Mouse (Mus musculus): Measurements from ENCODE around the gene Rab30. TPM values are rescaled to one million over a fixed set of nuclear protein-coding genes. Genes with fewer than 3 reads are reported as not detected.

The Rab30 gene
- polyA plus RNA-seq, 1 experiment from 2014 or later, result 20.9 TPM

DNA sequence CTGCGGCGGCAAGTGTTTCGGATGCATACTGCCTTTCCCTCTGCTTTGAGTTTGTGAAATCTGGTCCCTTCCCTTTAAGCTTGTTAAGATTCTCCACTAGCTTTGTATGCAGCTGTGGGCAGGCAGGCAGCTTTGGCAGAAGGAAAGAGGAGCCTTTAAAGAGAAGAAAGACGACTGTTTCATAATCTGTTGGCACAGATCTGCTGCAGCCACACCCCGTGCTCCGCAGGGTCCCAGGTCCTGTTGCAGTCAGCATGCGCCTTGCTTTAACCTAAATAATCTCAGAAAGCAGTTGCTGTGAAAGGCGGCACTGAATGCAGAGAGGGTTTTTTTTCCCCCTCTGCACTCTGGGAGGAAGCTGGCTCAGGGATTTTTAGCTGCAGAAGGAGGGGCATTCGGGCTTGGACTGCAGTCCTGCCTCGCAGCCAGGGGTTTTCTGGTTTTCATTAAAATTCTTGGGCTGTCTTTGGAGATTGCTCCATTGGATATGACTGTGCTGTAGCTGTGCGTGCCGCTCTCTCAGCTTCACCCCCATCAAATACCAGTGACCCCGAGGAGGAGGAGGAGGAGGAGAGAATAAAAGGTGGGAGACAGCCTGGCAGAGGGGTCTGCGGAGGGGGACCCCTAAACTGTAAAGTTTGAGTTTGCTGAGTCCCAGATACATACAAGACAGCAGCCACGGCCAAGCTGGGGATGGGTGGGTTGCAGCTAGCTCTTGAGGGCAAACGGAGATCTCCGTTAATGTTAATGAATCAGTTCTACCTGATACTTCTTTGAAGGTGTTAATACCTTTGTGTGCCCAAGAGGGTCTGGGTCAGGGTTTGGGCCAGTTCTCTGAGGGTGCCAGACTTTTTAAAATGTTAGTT lies 35.9 kb downstream of the Rab30 start:
- Histone ChIP-seq H3K27ac (ENCODE audit: low read length) (peak overlapping the region; percentile 76), H3K36me3 (ENCODE audit: control insufficient read depth, insufficient read depth, low read length) (no peaks in the 10 kb centered on the region), H3K4me2 (ENCODE audit: low read depth, low read length) (peak overlapping the region; percentile 41), H3K27me3 (ENCODE audit: control insufficient read depth, insufficient read depth, low read length) (no peaks in the 10 kb centered on the region), H3K4me1 (ENCODE audit: control insufficient read depth, insufficient read depth, low read length) (peaks cover 23% of the 10 kb centered on the region), H3K9me3 (replicated peaks; ENCODE audit: control insufficient read depth, low read length) (no peaks in the 10 kb centered on the region), H3K4me3 (replicated peaks; ENCODE audit: low read length) (peak overlapping the region; percentile 23), H3K9ac (ENCODE audit: low read length) (peak overlapping the region; percentile 40)
- peak; percentile 52; the same call in 1 of the 2 replicates for ATAC-seq (ENCODE audit: insufficient read depth, low FRiP score)
- 22% methylated on average over 17 of the region's 17 CpGs for WGBS

GRCm38 (mm10) chr7:92779058-92779457 lies 37.7 kb downstream of the Rab30 start:
- Histone ChIP-seq H3K4me1 (ENCODE audit: control insufficient read depth, insufficient read depth, low read length) (peaks cover 23% of the 10 kb centered on the region), H3K4me2 (ENCODE audit: low read depth, low read length) (no peak overlapping the region), H3K9me3 (replicated peaks; ENCODE audit: control insufficient read depth, low read length) (no peaks in the 10 kb centered on the region), H3K9ac (ENCODE audit: low read length) (no peak overlapping the region), H3K4me3 (replicated peaks; ENCODE audit: low read length) (no peak overlapping the region), H3K27ac (ENCODE audit: low read length) (no peak overlapping the region), H3K36me3 (ENCODE audit: control insufficient read depth, insufficient read depth, low read length) (no peaks in the 10 kb centered on the region), H3K27me3 (ENCODE audit: control insufficient read depth, insufficient read depth, low read length) (no peaks in the 10 kb centered on the region)
- 66% methylated on average over 2 of the region's 2 CpGs for WGBS
- no peak for ATAC-seq (ENCODE audit: insufficient read depth, low FRiP score)

DNA sequence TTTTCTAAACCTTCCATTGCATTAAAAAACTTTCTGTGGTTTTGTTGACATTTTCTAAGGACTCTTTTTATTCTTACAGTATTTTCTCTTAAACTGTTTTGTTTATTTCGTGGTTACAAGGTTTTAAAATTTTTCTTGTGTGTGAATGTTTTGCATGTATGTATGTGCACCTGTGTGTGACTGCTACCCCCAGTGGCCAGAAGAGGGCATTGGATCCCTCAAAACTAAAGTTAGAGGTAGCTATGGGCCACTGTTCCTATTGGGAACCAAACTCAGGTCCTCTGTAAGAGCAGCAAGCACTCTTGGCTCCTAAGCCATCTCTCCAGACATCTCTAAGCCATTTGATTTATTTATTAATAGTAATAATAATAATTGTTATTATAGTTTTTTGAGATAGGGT lies 40.0 kb downstream of the Rab30 start:
- Histone ChIP-seq H3K4me2 (ENCODE audit: low read depth, low read length) (no peak overlapping the region), H3K4me3 (replicated peaks; ENCODE audit: low read length) (no peak overlapping the region), H3K9me3 (replicated peaks; ENCODE audit: control insufficient read depth, low read length) (no peaks in the 10 kb centered on the region), H3K4me1 (ENCODE audit: control insufficient read depth, insufficient read depth, low read length) (peaks cover 12% of the 10 kb centered on the region), H3K9ac (ENCODE audit: low read length) (no peak overlapping the region), H3K36me3 (ENCODE audit: control insufficient read depth, insufficient read depth, low read length) (no peaks in the 10 kb centered on the region), H3K27me3 (ENCODE audit: control insufficient read depth, insufficient read depth, low read length) (no peaks in the 10 kb centered on the region), H3K27ac (ENCODE audit: low read length) (no peak overlapping the region)
- ATAC-seq (ENCODE audit: insufficient read depth, low FRiP score), result no peak
- WGBS, result 76% methylated on average over 1 of the region's 1 CpGs

- 77% methylated on average over 3 of the region's 3 CpGs for WGBS
- no peak overlapping the region for H3K4me2 ChIP-seq (ENCODE audit: low read depth, low read length)
- ATAC-seq (ENCODE audit: insufficient read depth, low FRiP score), result no peak
Observed at GRCm38 (mm10) chr7:92781948-92782347, 40.5 kb downstream of the Rab30 start.

DNA sequence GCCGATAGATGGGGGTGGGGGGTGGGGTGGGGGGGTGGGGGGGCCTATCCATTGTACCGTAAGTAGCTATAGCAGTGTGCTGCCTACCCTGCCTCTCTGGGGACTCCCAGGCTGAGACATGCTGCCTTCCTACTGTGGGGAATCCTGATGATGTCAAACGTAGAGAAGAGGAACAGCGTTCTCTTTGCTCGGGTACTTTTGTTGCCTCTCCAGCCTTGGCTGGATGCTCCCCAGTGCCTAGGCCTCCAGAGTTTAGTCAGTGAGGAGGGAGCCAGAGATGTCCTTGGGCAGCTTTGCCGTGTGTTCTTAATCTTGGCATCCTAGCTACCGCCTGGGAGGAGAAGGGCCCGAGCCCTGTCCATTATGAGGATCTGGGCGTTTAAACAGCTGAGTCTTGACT lies 41.1 kb downstream of the Rab30 start:
- H3K36me3 ChIP-seq (ENCODE audit: control insufficient read depth, insufficient read depth, low read length), result no peaks in the 10 kb centered on the region
- no peak overlapping the region for H3K4me2 ChIP-seq (ENCODE audit: low read depth, low read length)
- WGBS, result 58% methylated on average over 9 of the region's 9 CpGs
- no peaks in the 10 kb centered on the region for H3K9me3 ChIP-seq (replicated peaks; ENCODE audit: control insufficient read depth, low read length)
- no peak overlapping the region for H3K27ac ChIP-seq (ENCODE audit: low read length)
- no peak overlapping the region for H3K4me3 ChIP-seq (replicated peaks; ENCODE audit: low read length)
- H3K27me3 ChIP-seq (ENCODE audit: control insufficient read depth, insufficient read depth, low read length), result no peaks in the 10 kb centered on the region
- ATAC-seq (ENCODE audit: insufficient read depth, low FRiP score), result no peak
- peaks cover 5% of the 10 kb centered on the region for H3K4me1 ChIP-seq (ENCODE audit: control insufficient read depth, insufficient read depth, low read length)
- H3K9ac ChIP-seq (ENCODE audit: low read length), result no peak overlapping the region

More at GRCm38 (mm10) chr7:92781948-92782347, 40.5 kb downstream of the Rab30 start:
- Histone ChIP-seq H3K4me1 (ENCODE audit: control insufficient read depth, insufficient read depth, low read length) (peaks cover 6% of the 10 kb centered on the region), H3K36me3 (ENCODE audit: control insufficient read depth, insufficient read depth, low read length) (no peaks in the 10 kb centered on the region), H3K9me3 (replicated peaks; ENCODE audit: control insufficient read depth, low read length) (no peaks in the 10 kb centered on the region), H3K4me3 (replicated peaks; ENCODE audit: low read length) (no peak overlapping the region), H3K27me3 (ENCODE audit: control insufficient read depth, insufficient read depth, low read length) (no peaks in the 10 kb centered on the region), H3K9ac (ENCODE audit: low read length) (no peak overlapping the region), H3K27ac (ENCODE audit: low read length) (no peak overlapping the region)

GRCm38 (mm10) chr7:92783166-92783806 lies 41.9 kb downstream of the Rab30 start:
- Histone ChIP-seq H3K9ac (ENCODE audit: low read length) (no peak overlapping the region), H3K36me3 (ENCODE audit: control insufficient read depth, insufficient read depth, low read length) (no peaks in the 10 kb centered on the region), H3K4me1 (ENCODE audit: control insufficient read depth, insufficient read depth, low read length) (no peaks in the 10 kb centered on the region), H3K4me2 (ENCODE audit: low read depth, low read length) (no peak overlapping the region), H3K4me3 (replicated peaks; ENCODE audit: low read length) (no peak overlapping the region), H3K9me3 (replicated peaks; ENCODE audit: control insufficient read depth, low read length) (no peaks in the 10 kb centered on the region), H3K27me3 (ENCODE audit: control insufficient read depth, insufficient read depth, low read length) (no peaks in the 10 kb centered on the region), H3K27ac (ENCODE audit: low read length) (no peak overlapping the region)
- WGBS, result 51% methylated on average over 12 of the region's 12 CpGs
- ATAC-seq (ENCODE audit: insufficient read depth, low FRiP score), result no peak

DNA sequence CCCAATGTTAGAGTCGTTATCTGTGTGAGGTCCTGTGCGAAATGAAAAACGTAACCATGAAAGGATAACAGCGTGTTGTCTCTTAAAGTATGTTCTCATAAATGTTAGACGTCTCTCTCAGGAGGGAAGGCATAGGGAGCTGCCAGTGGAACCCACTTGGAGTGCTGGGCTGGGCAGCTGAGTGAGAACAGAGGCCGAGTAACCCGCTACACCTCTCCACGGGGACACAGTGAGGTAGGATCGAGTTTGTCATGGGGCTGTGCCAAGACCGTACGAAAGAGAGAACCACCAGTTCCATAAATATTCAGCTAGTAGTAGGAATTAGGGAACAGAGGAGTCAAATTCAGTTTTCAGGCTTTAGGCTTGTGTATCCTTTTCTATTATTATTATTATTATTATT lies 42.5 kb downstream of the Rab30 start:
- Histone ChIP-seq H3K9ac (ENCODE audit: low read length) (no peak overlapping the region), H3K36me3 (ENCODE audit: control insufficient read depth, insufficient read depth, low read length) (no peaks in the 10 kb centered on the region), H3K4me3 (replicated peaks; ENCODE audit: low read length) (no peak overlapping the region), H3K9me3 (replicated peaks; ENCODE audit: control insufficient read depth, low read length) (no peaks in the 10 kb centered on the region), H3K4me2 (ENCODE audit: low read depth, low read length) (no peak overlapping the region), H3K27ac (ENCODE audit: low read length) (no peak overlapping the region), H3K4me1 (ENCODE audit: control insufficient read depth, insufficient read depth, low read length) (no peaks in the 10 kb centered on the region), H3K27me3 (ENCODE audit: control insufficient read depth, insufficient read depth, low read length) (no peaks in the 10 kb centered on the region)
- 62% methylated on average over 11 of the region's 11 CpGs for WGBS
- ATAC-seq (ENCODE audit: insufficient read depth, low FRiP score), result no peak

DNA sequence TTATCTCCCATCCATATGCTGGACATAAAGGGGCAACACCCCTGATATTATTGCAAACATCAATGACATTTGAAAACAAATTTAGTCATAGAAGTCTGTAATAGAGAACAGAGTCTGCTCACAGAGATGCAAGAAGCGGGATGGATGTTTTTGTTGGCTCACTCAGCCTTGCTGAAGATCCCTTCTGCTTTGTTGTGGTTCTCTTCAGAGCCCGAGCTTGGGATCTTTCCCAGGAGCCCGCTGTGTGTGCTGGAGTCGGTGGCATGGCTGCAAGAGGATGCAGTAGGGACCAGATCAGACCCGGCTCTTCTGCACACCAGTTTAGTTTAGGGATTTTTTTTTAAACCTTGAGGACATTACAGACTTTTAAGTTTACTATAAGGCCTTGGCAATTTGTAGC lies 54.3 kb downstream of the Rab30 start:
- no peak overlapping the region for H3K9ac ChIP-seq (ENCODE audit: low read length)
- WGBS, result 69% methylated on average over 5 of the region's 5 CpGs

GRCm38 (mm10) chr7:92796813-92797212 lies 55.4 kb downstream of the Rab30 start:
- Histone ChIP-seq H3K9me3 (replicated peaks; ENCODE audit: control insufficient read depth, low read length) (no peaks in the 10 kb centered on the region), H3K4me3 (replicated peaks; ENCODE audit: low read length) (no peak overlapping the region), H3K27me3 (ENCODE audit: control insufficient read depth, insufficient read depth, low read length) (no peaks in the 10 kb centered on the region), H3K4me1 (ENCODE audit: control insufficient read depth, insufficient read depth, low read length) (no peaks in the 10 kb centered on the region), H3K4me2 (ENCODE audit: low read depth, low read length) (no peak overlapping the region), H3K27ac (ENCODE audit: low read length) (peak overlapping the region; percentile 55), H3K9ac (ENCODE audit: low read length) (no peak overlapping the region), H3K36me3 (ENCODE audit: control insufficient read depth, insufficient read depth, low read length) (no peaks in the 10 kb centered on the region)
- 51% methylated on average over 8 of the region's 8 CpGs for WGBS
- ATAC-seq (ENCODE audit: insufficient read depth, low FRiP score), result peak; percentile 75

More for the DNA sequence above, 54.3 kb downstream of the Rab30 start:
- Histone ChIP-seq H3K27ac (ENCODE audit: low read length) (no peak overlapping the region; the same call in 1 of the 2 replicates), H3K36me3 (ENCODE audit: control insufficient read depth, insufficient read depth, low read length) (no peaks in the 10 kb centered on the region), H3K4me2 (ENCODE audit: low read depth, low read length) (no peak overlapping the region), H3K4me3 (replicated peaks; ENCODE audit: low read length) (no peak overlapping the region), H3K9me3 (replicated peaks; ENCODE audit: control insufficient read depth, low read length) (no peaks in the 10 kb centered on the region), H3K27me3 (ENCODE audit: control insufficient read depth, insufficient read depth, low read length) (no peaks in the 10 kb centered on the region), H3K4me1 (ENCODE audit: control insufficient read depth, insufficient read depth, low read length) (no peaks in the 10 kb centered on the region)
- ATAC-seq (ENCODE audit: insufficient read depth, low FRiP score), result no peak
